Mouse (Mus musculus): ENCODE measurements around the gene Mybl2. TPM values are rescaled to one million over a fixed set of nuclear protein-coding genes. Genes with fewer than 3 reads are reported as not detected.

Mybl2 gene
- polyA plus RNA-seq, 1 experiment, result 21.7 TPM

GRCm38 (mm10) chr2:163120626-163121352, 66.3 kb downstream of the Mybl2 start:
- Histone ChIP-seq H3K36me3 (ENCODE audit: control insufficient read depth) (no peaks in the 10 kb centered on the region), H3K4me1 (ENCODE audit: control insufficient read depth) (no peaks in the 10 kb centered on the region), H3K9me3 (ENCODE audit: control insufficient read depth, low read length) (no peaks in the 10 kb centered on the region), H3K4me3 (replicated peaks) (no peak overlapping the region), H3K27me3 (ENCODE audit: control insufficient read depth) (peaks cover 13% of the 10 kb centered on the region)
- no peak for TF ChIP-seq TAL1 (IDR thresholded peaks at IDR 0.05; ENCODE audit: low read length)
- no peak for TF ChIP-seq GATA1 (IDR thresholded peaks at IDR 0.05; ENCODE audit: low read length)

- no peaks in the 10 kb centered on the region for H3K36me3 ChIP-seq (ENCODE audit: control insufficient read depth)
- TF ChIP-seq GATA1 (IDR thresholded peaks at IDR 0.05; ENCODE audit: low read length) (no peak), TAL1 (IDR thresholded peaks at IDR 0.05; ENCODE audit: low read length) (no peak)
- H3K9me3 ChIP-seq (ENCODE audit: control insufficient read depth, low read length), result no peaks in the 10 kb centered on the region
- H3K27me3 ChIP-seq (ENCODE audit: control insufficient read depth), result peaks cover 13% of the 10 kb centered on the region
- H3K4me3 ChIP-seq (replicated peaks), result no peak overlapping the region
- no peaks in the 10 kb centered on the region for H3K4me1 ChIP-seq (ENCODE audit: control insufficient read depth)
Observed at GRCm38 (mm10) chr2:163121353-163121660, 66.8 kb downstream of the Mybl2 start.

GRCm38 (mm10) chr2:163122319-163122718, 67.8 kb downstream of the Mybl2 start:
- peaks cover 13% of the 10 kb centered on the region for H3K27me3 ChIP-seq (ENCODE audit: control insufficient read depth)
- TF ChIP-seq GATA1 (IDR thresholded peaks at IDR 0.05; ENCODE audit: low read length), result no peak

GRCm38 (mm10) chr2:163123496-163123895, 69.0 kb downstream of the Mybl2 start:
- Histone ChIP-seq H3K4me1 (ENCODE audit: control insufficient read depth) (no peaks in the 10 kb centered on the region), H3K27me3 (ENCODE audit: control insufficient read depth) (peaks cover 13% of the 10 kb centered on the region), H3K36me3 (ENCODE audit: control insufficient read depth) (no peaks in the 10 kb centered on the region), H3K4me3 (replicated peaks) (no peak overlapping the region), H3K9me3 (ENCODE audit: control insufficient read depth, low read length) (no peaks in the 10 kb centered on the region)
- no peak for TF ChIP-seq TAL1 (IDR thresholded peaks at IDR 0.05; ENCODE audit: low read length)
- no peak for TF ChIP-seq GATA1 (IDR thresholded peaks at IDR 0.05; ENCODE audit: low read length)

More at GRCm38 (mm10) chr2:163122319-163122718, 67.8 kb downstream of the Mybl2 start:
- no peaks in the 10 kb centered on the region for H3K36me3 ChIP-seq (ENCODE audit: control insufficient read depth)
- H3K4me1 ChIP-seq (ENCODE audit: control insufficient read depth), result no peaks in the 10 kb centered on the region
- no peaks in the 10 kb centered on the region for H3K9me3 ChIP-seq (ENCODE audit: control insufficient read depth, low read length)
- no peak overlapping the region for H3K4me3 ChIP-seq (replicated peaks)

- no peaks in the 10 kb centered on the region for H3K9me3 ChIP-seq (ENCODE audit: control insufficient read depth, low read length)
- H3K4me3 ChIP-seq (replicated peaks), result no peak overlapping the region
- H3K36me3 ChIP-seq (ENCODE audit: control insufficient read depth), result no peaks in the 10 kb centered on the region
- no peaks in the 10 kb centered on the region for H3K27me3 ChIP-seq (ENCODE audit: control insufficient read depth)
- no peaks in the 10 kb centered on the region for H3K4me1 ChIP-seq (ENCODE audit: control insufficient read depth)
- TF ChIP-seq GATA1 (IDR thresholded peaks at IDR 0.05; ENCODE audit: low read length) (no peak), TAL1 (IDR thresholded peaks at IDR 0.05; ENCODE audit: low read length) (no peak)
Observed at GRCm38 (mm10) chr2:163130837-163131236, 76.3 kb downstream of the Mybl2 start.

- Histone ChIP-seq H3K36me3 (ENCODE audit: control insufficient read depth) (no peaks in the 10 kb centered on the region), H3K9me3 (ENCODE audit: control insufficient read depth, low read length) (no peaks in the 10 kb centered on the region), H3K4me1 (ENCODE audit: control insufficient read depth) (no peaks in the 10 kb centered on the region), H3K4me3 (replicated peaks) (no peak overlapping the region), H3K27me3 (ENCODE audit: control insufficient read depth) (no peaks in the 10 kb centered on the region)
- TF ChIP-seq TAL1 (IDR thresholded peaks at IDR 0.05; ENCODE audit: low read length) (no peak), GATA1 (IDR thresholded peaks at IDR 0.05; ENCODE audit: low read length) (no peak)
Observed at GRCm38 (mm10) chr2:163132314-163132713, 77.8 kb downstream of the Mybl2 start.

Other genes with a start within 250 kb of the Mybl2 start
- 6.8 and 7.0 TPM in 2 replicates for gene Srsf6, start 123.2 kb upstream of the Mybl2 start, polyA plus RNA-seq (2012)
- 0.02 TPM in 1 of 2 replicates, not detected in the other for gene L3mbtl1, start 111.2 kb upstream of the Mybl2 start, polyA plus RNA-seq (2012)
- not detected in 2 replicates for gene Sgk2, start 67.4 kb upstream of the Mybl2 start, polyA plus RNA-seq (2012)
- gene Ift52, start 37.3 kb upstream of the Mybl2 start, polyA plus RNA-seq (2012), result 0.11 and 0.36 TPM in 2 replicates
- not detected in 2 replicates for gene Gtsf1l, start 33.2 kb downstream of the Mybl2 start, polyA plus RNA-seq (2012)
- gene Tox2, start 148.4 kb downstream of the Mybl2 start, polyA plus RNA-seq (2012), result 0.02 and 0.03 TPM in 2 replicates

All from erythroblast, embryonic 14.5 days (primary cell).